Mouse (Mus musculus): ENCODE results near the gene Arhgef25.

The Arhgef25 gene

DNA sequence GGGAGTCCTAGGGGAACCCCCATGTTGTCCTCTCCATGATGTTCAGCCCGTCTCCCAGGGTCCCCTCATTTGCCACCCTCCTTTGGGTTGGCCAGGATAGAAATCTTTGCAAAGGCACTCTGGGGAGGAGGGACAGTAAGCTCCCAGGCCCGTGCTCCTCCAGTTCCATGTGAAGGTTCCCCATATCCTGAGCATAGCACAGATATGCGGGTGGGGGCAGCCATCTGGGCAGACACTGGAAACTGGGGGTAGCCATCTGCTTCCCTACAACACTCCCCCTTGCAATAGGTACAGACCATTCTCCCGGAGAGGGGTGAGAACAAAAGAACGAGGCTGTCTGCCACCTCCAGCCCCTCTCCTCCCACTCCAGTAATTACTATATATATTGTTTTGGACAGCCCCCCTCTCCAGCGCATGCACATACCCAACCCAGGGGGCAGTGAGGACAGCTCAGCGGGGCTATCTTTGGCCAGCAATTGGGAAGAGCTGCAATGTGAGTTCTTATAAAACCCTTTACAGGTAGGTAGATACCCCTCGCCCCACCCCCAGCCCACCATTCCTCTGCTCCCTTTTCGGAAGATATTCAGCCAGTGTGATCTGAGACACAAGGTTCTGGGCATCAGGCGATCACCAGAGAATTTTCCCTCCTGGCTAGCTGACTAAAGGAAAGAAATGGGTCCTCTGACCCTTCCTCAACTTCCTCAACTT, 2.4 kb downstream of the Arhgef25 start:
- peak in 1 of 2 experiments; percentile 87 for DNase-seq (ENCODE audit: low spot score in 2 of 2)

DNA sequence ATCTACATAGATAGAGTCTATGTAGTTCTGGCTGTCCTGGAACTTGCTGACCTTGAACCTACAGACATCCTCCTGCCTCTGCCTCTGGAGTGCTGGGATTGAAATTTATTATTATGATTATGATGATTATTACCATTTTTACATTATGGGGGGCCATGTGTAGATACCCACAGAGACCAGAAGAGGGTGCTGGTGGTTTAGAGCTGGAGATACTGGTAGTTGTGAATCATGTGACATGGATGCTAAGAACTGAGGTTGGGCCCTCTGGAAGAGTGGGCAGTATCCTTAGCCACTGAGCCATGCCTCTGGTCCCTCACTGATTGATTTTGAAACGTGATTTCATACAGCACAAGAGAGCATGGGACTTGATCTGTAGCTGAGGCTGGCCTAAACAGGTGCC, 3.4 kb downstream of the Arhgef25 start:
- DNase-seq (ENCODE audit: low spot score in 2 of 2) = no peak

DNA sequence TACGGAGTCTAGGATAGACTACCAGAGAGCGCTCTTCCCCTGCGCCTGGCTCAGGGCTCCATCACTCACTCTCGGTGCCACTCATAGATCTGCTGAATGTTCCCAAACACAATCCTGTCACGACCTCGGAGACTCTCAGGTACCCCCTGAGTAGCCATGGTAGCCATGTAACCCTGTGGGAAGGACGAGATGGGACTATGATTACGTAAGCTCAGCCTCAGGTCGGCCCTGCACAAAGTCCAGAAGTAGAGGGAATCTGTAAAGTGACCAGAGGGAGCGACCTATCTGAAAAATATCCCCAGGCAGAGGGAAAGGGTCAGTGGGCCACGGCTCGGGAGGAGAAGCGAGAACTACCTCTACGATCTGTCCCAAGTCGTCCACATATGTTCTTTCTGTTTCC, 4.4 kb downstream of the Arhgef25 start:
- DNase-seq (ENCODE audit: low spot score in 2 of 2) = no peak

DNA sequence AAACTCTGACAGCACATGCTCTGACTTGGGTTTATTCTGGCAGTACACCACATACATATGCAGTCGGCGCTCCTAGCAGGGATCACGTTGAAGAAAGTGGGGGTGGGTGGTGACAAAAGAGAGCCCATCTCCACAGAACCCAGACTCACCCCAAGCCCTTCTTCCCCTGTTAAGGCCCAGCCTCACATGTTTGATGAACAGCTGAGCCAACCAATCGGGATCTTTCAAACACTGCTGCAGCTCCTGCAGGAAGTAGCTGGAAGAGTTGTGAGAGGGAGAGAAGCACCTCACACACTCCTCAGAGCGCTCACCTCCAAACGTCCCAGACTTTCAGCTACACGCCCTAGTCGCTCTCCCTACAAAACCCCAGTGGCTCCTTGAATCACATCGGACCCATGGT, 4.8 kb downstream of the Arhgef25 start:
- DNase-seq (ENCODE audit: low spot score in 2 of 2) = no peak

DNA sequence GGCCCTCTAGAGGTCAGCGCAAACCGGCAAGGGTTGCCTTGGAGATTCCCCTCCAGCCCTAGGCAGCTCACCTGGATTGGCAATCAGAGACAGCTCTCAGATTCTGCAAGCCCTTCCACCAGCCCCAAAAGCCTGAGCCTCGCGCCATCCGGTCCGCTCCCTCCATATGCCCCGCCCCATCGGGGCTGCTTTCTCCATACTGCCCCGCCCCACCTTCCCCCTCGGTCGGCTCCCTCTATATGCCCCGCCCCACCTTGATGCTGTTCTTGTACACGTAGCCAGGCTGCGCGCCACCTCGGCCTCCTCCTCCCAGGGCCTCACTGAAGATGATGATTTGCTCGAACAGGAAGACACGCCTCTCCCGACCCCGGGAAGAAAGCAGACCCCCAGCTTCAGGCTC, 6.1 kb downstream of the Arhgef25 start:
- DNase-seq (ENCODE audit: low spot score in 2 of 2) = no peak

DNA sequence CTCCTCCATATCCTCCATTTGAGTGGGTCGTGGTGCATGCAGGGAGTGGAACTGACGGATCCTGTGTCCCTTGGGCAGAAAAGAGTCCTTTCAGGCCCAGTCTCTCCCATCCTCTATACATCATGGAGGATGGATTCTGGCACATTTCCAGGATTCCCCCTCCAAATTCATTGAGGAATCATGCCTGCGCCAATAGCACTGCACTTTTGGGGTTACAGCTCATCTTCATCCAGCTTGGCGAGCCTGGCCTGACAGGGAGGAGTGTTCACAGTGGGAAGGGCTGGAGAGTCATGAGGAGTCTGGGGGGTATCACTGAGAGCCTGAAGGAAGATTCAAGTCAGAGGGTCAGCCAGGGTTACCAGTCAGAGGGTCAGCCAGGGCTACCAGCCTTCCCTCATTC, 7.3 kb downstream of the Arhgef25 start:
- DNase-seq (ENCODE audit: low spot score in 2 of 2) = no peak

DNA sequence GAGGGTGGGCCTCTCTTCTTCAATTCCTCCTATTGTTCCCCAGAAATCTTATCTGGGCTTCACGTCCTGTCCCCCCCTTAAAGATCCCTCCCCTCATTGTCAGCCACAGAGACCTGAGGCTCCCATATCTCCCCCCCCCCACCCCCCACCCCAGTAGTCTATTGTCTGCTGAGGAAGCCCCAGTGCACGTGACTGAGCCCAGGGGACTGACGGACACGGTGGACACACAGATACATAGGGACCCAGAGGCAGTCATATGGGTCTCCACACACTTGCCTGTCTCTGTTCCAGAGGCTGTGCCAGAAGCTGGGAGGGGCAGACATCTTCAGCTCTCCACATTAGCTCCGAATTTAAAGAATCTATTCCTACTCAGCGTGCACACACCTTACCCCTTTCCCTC, 8.3 kb downstream of the Arhgef25 start:
- no peak for DNase-seq (ENCODE audit: low spot score in 2 of 2)

DNA sequence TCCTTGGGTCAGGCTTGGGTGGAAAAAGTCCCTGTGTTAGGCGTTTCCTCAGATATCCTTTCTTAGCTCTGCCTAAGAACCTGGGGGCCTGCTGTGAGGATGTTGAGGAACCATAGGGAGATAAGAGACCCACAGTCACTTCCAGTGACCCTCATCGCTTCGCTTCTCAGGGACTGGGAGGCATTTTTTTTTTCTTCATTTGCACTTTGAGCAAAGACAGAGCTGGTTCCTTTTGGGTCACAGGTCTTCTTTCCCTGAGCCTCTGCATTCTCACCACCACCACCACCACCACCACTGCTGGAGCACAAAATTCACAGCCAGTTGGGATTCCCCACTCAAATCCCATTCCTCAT, 9.2 kb downstream of the Arhgef25 start:
- no peak for DNase-seq (ENCODE audit: low spot score in 2 of 2)

DNA sequence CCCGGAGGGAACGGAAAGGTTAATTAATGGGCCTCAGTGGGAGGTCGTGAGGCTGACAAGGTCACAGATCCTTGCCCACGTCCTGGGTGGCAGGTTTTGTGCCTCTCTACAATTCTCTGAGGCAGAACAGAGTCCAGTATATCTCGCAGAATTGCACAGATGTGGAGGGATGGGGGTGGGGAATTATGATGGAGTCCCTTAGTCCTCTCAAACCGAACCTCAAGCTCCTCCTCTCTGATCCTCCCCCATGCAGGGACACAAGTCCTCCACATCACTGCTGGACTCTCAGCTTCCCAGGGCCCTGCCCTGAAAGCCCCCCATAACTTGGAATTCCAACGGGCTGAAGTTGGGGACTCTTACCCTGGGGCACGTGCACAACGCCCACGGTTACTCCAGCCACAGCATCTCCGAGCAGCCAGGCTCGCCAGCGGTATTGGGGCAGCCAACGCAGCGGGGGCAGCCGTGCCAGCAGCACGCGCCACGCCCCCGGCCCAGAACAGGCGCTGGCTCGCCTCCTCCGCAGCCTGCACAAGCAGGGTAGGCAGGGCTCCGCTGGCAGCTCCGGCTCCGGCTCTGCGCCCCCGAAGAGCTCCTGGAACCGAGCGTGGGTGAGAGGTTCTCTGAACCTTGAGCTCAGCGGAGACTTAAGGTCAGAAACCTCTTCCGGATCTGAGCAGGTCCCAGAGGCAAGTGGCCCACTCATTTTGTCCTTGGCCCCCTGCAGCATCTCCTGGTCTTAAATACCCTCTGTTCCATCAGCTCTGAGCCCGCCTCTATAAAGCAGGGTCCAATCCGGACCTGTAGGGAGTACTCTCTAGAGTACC, 9.8 kb downstream of the Arhgef25 start, which contains the start of gene Slc26a10:
Gene Slc26a10, minus strand, starts transcription at position 775 of the 824 bp plus-strand sequence.
- no peak for DNase-seq (ENCODE audit: low spot score in 2 of 2)

DNA sequence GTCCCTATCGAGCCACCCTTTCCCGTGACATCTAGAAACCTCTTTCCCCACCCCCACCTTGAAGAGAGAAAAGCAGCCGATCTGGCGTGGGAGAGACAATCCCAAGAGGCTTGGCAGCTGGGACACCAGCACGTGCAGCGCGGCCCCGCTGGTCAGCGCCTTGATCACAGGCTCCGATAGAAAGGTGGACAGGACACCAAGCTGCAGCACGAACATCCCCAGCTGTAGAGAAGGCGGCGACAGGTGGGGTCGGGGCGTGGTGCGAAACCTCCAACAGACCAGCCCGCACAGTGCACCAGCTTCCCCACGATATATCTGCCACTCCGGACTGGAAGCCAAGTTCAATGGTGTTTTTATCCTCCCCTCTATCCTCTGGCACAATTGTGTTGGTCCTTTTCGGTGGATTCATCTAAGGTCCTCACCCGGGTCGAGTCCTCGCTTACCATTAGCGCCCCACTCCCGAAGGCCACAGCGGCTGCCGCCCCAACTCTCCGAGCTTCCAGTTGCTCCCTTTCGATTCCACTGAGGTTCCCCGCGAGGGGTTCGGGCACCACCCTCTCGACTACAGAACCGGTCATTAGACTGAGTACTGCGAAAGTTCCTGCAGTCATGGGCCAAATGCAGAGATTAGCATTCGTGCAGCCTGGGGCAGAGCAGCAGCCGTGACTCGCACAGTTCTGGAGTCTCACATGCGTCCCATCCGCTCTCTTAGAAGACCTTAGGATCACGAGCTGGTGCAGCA, 11.4 kb downstream of the Arhgef25 start:
- DNase-seq (ENCODE audit: low spot score in 2 of 2) = no peak

DNA sequence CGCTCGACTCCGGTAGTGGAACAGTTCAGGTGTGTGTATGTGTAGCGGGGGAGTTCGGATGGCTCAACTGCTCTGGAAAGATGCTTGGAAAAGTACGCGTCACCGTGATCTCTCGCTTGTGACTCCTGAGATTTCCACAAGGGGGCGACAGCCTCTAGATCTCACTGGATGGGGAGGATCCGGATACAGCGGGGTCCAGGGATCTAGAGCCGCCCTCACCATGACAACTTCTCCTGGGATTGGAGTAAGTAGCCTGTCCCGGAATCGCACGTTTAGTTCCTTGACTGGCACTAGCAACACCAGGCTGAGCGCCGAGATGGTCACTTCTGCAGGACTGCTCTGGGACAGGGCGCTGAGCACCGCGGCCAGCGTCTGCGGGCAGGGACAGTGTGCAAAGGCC, 12.2 kb downstream of the Arhgef25 start:
- DNase-seq (ENCODE audit: low spot score in 2 of 2) = peak in 1 of 2 experiments; percentile 84

DNA sequence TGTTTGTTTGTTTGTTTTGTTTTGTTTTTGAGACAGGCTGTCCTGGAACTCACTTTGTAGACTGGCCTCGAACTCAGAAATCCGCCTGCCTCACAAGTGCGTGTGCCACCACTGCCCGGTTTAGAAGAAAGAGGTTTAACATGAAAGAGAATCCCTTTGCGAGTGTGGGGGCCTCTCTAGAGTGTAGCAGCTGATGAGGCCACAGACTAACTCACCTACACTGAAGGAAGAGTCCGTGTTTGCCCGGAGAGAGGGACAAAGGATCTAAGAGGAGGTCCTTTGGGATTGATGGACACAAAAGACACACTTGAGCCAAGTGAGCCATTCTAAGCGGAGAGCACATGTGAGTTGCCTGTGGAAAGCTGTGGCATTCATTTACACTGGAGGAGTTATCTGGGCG, 12.6 kb downstream of the Arhgef25 start:
- DNase-seq (ENCODE audit: low spot score in 2 of 2) = no peak

DNA sequence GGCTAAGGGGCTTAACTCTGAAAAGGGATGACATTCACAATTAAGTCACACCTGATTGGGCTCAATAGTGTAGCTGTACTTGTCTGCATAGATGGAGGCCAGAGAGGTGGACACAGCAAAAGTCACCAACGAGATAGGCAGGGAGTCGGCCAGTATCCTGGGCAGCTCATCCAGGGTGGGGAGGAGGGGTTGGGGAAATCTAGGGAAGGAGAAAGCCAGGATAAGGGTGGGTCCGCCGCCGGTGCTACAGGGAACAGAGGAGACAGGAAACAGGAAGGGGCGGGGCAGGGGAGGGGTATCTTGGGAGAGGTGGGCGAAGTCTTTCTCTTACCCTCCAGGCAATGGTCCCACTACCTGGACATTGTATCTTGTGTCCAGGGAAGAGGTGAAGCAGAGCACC, 13.1 kb downstream of the Arhgef25 start:
- no peak for DNase-seq (ENCODE audit: low spot score in 2 of 2)

DNA sequence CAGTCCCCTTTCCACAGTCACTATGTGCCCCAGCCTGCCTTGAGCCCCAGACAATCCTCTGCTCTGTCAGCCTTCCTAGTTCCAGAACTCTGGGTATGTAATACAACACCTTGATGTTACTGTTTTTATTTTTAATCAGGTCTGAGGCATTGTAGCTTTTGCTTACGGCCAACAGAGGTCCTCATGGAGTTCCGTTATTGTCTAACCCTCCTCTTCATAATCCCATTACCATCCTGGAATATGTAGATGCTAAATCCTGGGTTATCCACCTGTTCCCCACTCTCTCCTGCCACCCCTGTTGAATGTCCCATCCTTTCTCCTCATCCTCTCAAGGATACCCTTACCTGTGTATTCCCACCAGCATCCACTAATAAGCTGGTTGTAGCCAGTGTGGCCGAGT, 13.7 kb downstream of the Arhgef25 start:
- no peak for DNase-seq (ENCODE audit: low spot score in 2 of 2)

DNA sequence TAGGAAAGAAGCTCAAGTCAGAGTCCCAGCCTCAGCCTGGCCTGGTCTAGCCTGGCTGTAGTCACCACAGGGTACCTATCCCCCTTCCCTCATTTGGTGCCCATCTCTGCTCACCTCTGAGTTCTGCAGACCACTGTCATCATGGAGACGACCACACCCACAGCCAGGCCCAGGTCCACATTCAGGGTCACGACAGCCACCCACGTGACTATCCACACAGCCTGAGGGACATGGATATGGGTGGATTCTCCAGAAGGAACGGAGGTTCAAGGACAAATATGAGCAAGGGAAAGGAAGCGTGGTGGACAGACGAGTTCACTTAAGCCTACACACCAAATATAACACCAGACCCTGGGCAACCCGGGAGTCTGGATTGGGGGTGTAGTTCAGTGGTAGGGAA, 15.7 kb downstream of the Arhgef25 start:
- no peak for DNase-seq (ENCODE audit: low spot score in 2 of 2)

DNA sequence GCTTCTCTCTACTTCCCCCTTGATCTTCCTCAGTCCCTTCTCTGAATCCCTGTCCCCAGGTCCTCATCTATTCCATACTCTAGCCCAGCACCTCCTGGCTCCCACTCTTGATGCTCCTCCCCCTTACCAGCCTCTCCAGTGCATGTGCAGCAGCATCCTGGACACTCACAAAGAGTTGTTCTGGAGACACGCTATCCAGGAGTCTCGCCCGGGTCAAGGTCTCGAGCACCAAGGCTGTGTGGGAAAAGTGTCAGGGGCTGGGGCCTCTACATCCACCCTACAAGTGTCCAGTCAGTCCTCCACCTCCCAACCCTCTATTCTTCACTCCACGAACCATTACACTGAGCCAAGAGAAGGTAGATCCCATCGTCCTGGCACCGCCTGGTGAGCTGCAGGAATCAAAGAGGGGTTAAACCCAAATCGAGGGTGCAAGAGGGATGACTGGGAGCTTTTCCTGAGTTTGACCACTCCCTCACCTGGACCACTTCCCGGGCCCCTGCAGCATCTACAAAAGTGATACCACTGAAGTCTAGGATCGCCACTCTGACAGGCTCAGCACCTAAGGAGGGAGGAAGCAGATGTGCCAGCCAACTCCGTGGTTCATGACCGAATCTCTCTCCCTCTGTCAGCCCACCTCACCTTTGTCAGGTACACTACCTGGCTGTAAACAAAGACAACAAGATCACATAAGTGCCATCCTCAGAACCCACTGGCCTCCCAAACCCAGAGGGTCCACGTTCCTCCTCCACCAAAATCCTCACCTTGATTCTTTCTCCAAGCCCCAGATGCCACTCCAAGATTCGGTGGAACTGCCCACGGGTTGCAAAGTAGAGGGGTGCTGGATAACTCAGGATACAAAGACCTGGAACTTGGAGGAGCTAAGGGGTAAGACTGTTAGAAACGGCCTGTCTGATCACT, 16.5 kb downstream of the Arhgef25 start:
- DNase-seq (ENCODE audit: low spot score in 2 of 2) = no peak

DNA sequence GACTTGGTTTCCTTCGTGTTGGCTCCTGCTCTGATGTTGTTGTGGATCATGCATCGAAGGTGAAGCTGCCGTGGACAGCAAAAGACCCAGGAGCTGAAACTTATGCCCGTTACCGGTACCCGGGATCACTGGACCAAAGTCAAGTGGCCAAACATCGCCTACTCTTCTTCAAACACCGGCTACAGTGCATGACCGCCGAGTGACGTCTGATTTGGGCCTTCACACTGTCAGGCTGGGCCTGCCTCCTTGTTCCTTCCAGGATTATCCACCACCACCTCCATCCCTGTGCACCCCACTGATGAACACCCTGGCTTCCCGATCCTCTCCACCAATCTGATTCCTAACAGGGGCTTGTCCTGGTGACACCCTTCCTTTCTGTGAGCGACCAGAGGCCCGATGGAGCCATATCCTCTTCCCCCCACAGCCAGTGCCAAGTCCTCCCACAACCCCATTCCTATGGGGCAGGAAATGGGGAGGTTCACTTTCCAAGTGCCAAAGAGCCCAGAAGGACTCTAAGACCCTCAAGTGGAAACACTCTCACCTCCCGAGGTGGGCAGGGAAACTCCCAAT, 18.2 kb downstream of the Arhgef25 start:
- no peak for DNase-seq (ENCODE audit: low spot score in 2 of 2)

DNA sequence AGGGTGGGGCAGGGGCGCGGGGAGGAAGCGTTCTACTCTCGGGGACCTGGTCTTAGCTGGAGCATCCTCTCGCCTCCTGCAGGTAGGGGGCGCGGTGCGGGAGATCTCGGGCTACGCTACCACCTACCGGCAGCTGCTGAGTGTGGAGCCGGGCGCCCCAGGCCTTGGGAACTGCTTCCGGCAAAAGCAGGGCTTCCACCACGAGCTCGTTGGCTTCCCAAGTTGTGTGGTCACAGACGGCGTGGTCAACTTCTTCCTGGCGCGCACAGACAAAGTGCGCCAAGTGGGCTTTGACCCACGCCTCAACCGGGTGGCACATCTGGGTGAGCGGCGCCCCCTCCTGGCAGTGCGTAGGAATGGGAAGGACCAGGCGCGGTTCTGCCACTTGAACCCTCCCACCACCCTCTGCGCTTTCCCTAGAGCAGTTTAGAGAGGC, 19.0 kb downstream of the Arhgef25 start:
- DNase-seq (ENCODE audit: low spot score in 2 of 2) = no peak

DNA sequence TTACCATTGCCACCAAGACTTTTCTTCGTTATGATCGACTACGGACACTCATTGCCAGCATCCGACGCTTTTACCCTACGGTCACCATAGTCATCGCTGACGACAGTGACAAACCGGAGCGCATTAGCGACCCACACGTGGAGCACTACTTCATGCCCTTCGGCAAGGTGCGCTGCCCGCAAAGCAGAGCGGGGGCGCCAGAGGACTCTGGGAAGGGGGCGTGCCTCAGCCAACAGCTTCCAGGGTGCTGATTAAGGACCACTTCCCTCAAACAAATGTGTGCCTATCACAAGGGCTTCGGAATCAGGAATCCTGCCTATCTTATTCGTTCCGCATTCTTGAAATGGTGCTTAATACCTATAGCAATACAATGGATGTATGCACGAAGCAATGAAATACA, 19.9 kb downstream of the Arhgef25 start:
- no peak for DNase-seq (ENCODE audit: low spot score in 2 of 2)

DNA sequence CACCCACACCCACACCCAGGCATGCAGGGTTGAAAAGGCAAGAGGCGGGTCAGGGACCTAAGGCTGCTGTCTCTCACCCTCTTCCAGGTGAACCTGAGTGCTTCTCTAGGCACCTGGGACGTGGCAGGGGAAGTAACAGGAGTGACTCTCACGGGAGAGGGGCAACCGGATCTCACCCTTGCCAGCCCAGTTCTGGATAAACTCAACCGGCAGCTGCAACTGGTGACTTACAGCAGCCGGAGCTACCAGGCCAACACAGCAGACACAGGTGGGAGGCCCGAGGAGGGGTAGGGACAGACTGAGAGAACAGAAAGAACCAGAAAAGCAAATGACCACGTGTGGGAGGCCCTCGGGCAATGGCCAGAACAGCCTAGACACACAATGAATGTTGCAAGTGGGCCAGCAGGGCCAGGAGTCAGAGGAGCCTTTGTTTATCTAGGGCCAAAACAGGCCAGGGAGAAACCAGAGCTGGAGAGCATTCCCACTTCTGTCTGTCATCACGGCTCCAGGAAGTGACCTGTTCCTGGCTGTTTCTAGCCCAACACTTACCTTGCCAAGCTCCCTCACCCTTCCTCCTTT, 22.2 kb downstream of the Arhgef25 start:
- DNase-seq (ENCODE audit: low spot score in 2 of 2) = no peak

All from left cerebral cortex, adult 9 months (tissue).